Mouse (Mus musculus) heart, postnatal 4 days (tissue): ENCODE results near the gene Prlh. TPM values are rescaled to one million over a fixed set of nuclear protein-coding genes. Genes with fewer than 3 reads are reported as not detected.
A peak's percentile ranks its signal among the peaks of the same experiment; 100 is the strongest.

ENCODE experiments used
- DNase-seq: peaks from one replicate; pipeline ENCODE4 v3.0.0; 2021
- total RNA-seq, 2 experiments: library from RNA; stranded (reverse); gene quantifications; 2 replicates each; pipeline ENCODE4 v1.2.3; 2021

The Prlh gene
- total RNA-seq, 2 experiments from 2014 or later, result not detected

DNA sequence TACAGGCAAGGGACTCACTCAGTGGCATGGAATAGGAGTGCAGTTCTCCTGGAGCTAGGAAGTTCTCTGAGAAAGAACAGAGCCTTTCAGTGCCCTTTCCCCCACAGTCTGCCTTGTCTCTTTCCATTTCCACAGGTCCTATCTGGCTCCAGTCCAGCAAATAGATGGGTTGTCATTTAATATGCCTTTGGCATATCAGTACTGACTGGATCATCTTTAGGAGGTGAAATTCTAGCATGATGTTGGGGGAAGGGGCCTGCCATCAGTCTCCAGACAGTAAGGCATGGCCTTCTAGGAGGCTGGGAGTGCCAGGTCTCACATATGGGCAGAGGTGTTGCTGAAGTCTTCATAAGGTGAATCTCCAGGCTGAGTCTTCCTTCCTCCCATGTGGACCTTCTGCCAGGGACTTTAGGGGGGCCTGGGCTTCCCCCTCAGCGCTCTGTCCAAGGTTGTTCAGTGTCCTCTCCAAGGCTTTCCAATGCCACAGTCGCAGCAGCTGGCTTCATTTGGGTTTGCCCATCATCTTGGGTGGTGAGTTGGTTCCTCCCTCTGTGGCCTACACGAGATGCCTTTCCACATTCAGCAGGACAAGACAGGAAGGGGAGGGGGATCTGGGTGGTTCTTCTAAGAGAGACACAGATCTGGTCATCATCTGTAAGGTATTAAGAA, 49.1 kb downstream of the Prlh start:
- peak; percentile 31 for DNase-seq

DNA sequence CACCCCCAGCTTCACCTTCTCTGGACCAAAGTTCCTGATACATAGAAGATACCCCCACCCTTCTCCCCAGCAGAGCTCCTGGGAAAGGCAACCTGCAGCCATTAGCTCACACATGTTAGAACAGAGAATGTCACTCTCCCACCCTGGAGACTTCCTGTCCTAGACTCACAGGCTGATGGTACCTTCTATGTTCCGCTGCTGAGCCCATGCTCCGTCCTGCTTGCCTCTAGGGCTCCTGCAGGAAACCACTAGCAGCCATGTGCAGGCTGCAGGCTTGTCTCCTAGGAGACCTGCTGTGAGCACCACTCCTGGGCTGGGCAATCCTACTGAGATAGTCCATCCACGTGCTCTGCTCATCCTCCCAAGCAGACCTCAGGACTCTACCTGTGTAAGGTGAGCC, 49.7 kb downstream of the Prlh start:
- peak; percentile 14 for DNase-seq

Other genes starting within 250 kb of the Prlh start
- 100 to 1,000 TPM; 103 to 109 TPM for gene Col6a3, start 109.1 kb upstream of the Prlh start, total RNA-seq
- gene Mlph, start 38.0 kb upstream of the Prlh start, total RNA-seq, result 1 to 10 TPM; 1.0 TPM
- 1 to 10 TPM; 4.3 to 5.1 TPM for gene Rab17, start 16.6 kb downstream of the Prlh start, total RNA-seq
- gene Lrrfip1, start 45.6 kb downstream of the Prlh start, total RNA-seq, result 100 to 1,000 TPM; 214 to 233 TPM
- 1 to 10 TPM in 1 of 2 experiments, under 1 TPM in 1; 0.88 to 1.1 TPM for gene Rbm44, start 192.0 kb downstream of the Prlh start, total RNA-seq
- gene Ramp1, start 226.7 kb downstream of the Prlh start, total RNA-seq, result 10 to 100 TPM; 24.3 to 26.8 TPM